Mouse (Mus musculus): ENCODE measurements around the gene Klf15. TPM values are rescaled to one million over a fixed set of nuclear protein-coding genes. Genes with fewer than 3 reads are reported as not detected.

The Klf15 gene
- polyA plus RNA-seq, 1 experiment = 2.5 TPM

- no peak for TF ChIP-seq CTCF (IDR thresholded peaks at IDR 0.05; ENCODE audit: control insufficient read depth, insufficient read depth, low read length)
- no peak for TF ChIP-seq POLR2A (IDR thresholded peaks at IDR 0.05; ENCODE audit: borderline replicate concordance, control insufficient read depth, low read depth, low read length)
- H3K4me1 ChIP-seq (ENCODE audit: control insufficient read depth, insufficient read depth, low read length) = no peaks in the 10 kb centered on the region
- WGBS = 66% methylated on average over 2 of the region's 2 CpGs
- no peak overlapping the region for H3K27ac ChIP-seq (ENCODE audit: control insufficient read depth, insufficient read depth, low read depth, low read length, poor library complexity)
- H3K4me3 ChIP-seq (replicated peaks; ENCODE audit: control insufficient read depth, low read depth, low read length) = no peak overlapping the region
Observed at GRCm38 (mm10) chr6:90457421-90457820, 5.0 kb upstream of the Klf15 start.

GRCm38 (mm10) chr6:90461181-90461580 lies 1.2 kb upstream of the Klf15 start:
- no peaks in the 10 kb centered on the region for H3K4me1 ChIP-seq (ENCODE audit: control insufficient read depth, insufficient read depth, low read length)
- 42% methylated on average over 2 of the region's 2 CpGs for WGBS
- no peak overlapping the region for H3K27ac ChIP-seq (ENCODE audit: control insufficient read depth, insufficient read depth, low read depth, low read length, poor library complexity)
- no peak overlapping the region for H3K4me3 ChIP-seq (replicated peaks; ENCODE audit: control insufficient read depth, low read depth, low read length)
- TF ChIP-seq POLR2A (IDR thresholded peaks at IDR 0.05; ENCODE audit: borderline replicate concordance, control insufficient read depth, low read depth, low read length) (no peak), CTCF (IDR thresholded peaks at IDR 0.05; ENCODE audit: control insufficient read depth, insufficient read depth, low read length) (no peak)

- 36% methylated on average over 12 of the region's 12 CpGs for WGBS
- Histone ChIP-seq H3K4me3 (replicated peaks; ENCODE audit: control insufficient read depth, low read depth, low read length) (no peak overlapping the region), H3K4me1 (ENCODE audit: control insufficient read depth, insufficient read depth, low read length) (no peaks in the 10 kb centered on the region), H3K27ac (ENCODE audit: control insufficient read depth, insufficient read depth, low read depth, low read length, poor library complexity) (no peak overlapping the region)
- TF ChIP-seq POLR2A (IDR thresholded peaks at IDR 0.05; ENCODE audit: borderline replicate concordance, control insufficient read depth, low read depth, low read length) (no peak), CTCF (IDR thresholded peaks at IDR 0.05; ENCODE audit: control insufficient read depth, insufficient read depth, low read length) (no peak)
Observed at GRCm38 (mm10) chr6:90461771-90462170, 605 bp upstream of the Klf15 start.

- H3K27ac ChIP-seq (ENCODE audit: control insufficient read depth, insufficient read depth, low read depth, low read length, poor library complexity) = 0 out of 2 replicates have a peak overlapping the region, but pooled peaks have one; percentile 14
- TF ChIP-seq CTCF (IDR thresholded peaks at IDR 0.05; ENCODE audit: control insufficient read depth, insufficient read depth, low read length) (no peak), POLR2A (IDR thresholded peaks at IDR 0.05; ENCODE audit: borderline replicate concordance, control insufficient read depth, low read depth, low read length) (no peak)
Observed at GRCm38 (mm10) chr6:90462841-90463227, 458 bp downstream of the Klf15 start.

GRCm38 (mm10) chr6:90463228-90463862 lies 969 bp downstream of the Klf15 start:
- WGBS = 3% methylated on average over 31 of the region's 31 CpGs
- TF ChIP-seq POLR2A (IDR thresholded peaks at IDR 0.05; ENCODE audit: borderline replicate concordance, control insufficient read depth, low read depth, low read length) = no peak
- TF ChIP-seq CTCF (IDR thresholded peaks at IDR 0.05; ENCODE audit: control insufficient read depth, insufficient read depth, low read length) = no peak

More at GRCm38 (mm10) chr6:90462841-90463227, 458 bp downstream of the Klf15 start:
- no peaks in the 10 kb centered on the region for H3K4me1 ChIP-seq (ENCODE audit: control insufficient read depth, insufficient read depth, low read length)
- H3K4me3 ChIP-seq (replicated peaks; ENCODE audit: control insufficient read depth, low read depth, low read length) = no peak overlapping the region
- 1% methylated on average over 38 of the region's 38 CpGs for WGBS

GRCm38 (mm10) chr6:90463890-90464421 lies 1.6 kb downstream of the Klf15 start:
- WGBS = 64% methylated on average over 7 of the region's 7 CpGs
- Histone ChIP-seq H3K4me3 (replicated peaks; ENCODE audit: control insufficient read depth, low read depth, low read length) (no peak overlapping the region), H3K4me1 (ENCODE audit: control insufficient read depth, insufficient read depth, low read length) (no peaks in the 10 kb centered on the region), H3K27ac (ENCODE audit: control insufficient read depth, insufficient read depth, low read depth, low read length, poor library complexity) (no peak overlapping the region)
- TF ChIP-seq CTCF (IDR thresholded peaks at IDR 0.05; ENCODE audit: control insufficient read depth, insufficient read depth, low read length) (no peak), POLR2A (IDR thresholded peaks at IDR 0.05; ENCODE audit: borderline replicate concordance, control insufficient read depth, low read depth, low read length) (no peak)

More at GRCm38 (mm10) chr6:90463228-90463862, 969 bp downstream of the Klf15 start:
- no peak overlapping the region for H3K27ac ChIP-seq (ENCODE audit: control insufficient read depth, insufficient read depth, low read depth, low read length, poor library complexity)
- no peaks in the 10 kb centered on the region for H3K4me1 ChIP-seq (ENCODE audit: control insufficient read depth, insufficient read depth, low read length)
- H3K4me3 ChIP-seq (replicated peaks; ENCODE audit: control insufficient read depth, low read depth, low read length) = no peak overlapping the region

- Histone ChIP-seq H3K4me3 (replicated peaks; ENCODE audit: control insufficient read depth, low read depth, low read length) (no peak overlapping the region), H3K4me1 (ENCODE audit: control insufficient read depth, insufficient read depth, low read length) (no peaks in the 10 kb centered on the region), H3K27ac (ENCODE audit: control insufficient read depth, insufficient read depth, low read depth, low read length, poor library complexity) (no peak overlapping the region)
- no peak for TF ChIP-seq CTCF (IDR thresholded peaks at IDR 0.05; ENCODE audit: control insufficient read depth, insufficient read depth, low read length)
- no peak for TF ChIP-seq POLR2A (IDR thresholded peaks at IDR 0.05; ENCODE audit: borderline replicate concordance, control insufficient read depth, low read depth, low read length)
- 85% methylated on average over 11 of the region's 11 CpGs for WGBS
Observed at GRCm38 (mm10) chr6:90465028-90465640, 2.8 kb downstream of the Klf15 start.

- Histone ChIP-seq H3K4me3 (replicated peaks; ENCODE audit: control insufficient read depth, low read depth, low read length) (no peak overlapping the region), H3K4me1 (ENCODE audit: control insufficient read depth, insufficient read depth, low read length) (no peaks in the 10 kb centered on the region), H3K27ac (ENCODE audit: control insufficient read depth, insufficient read depth, low read depth, low read length, poor library complexity) (no peak overlapping the region)
- WGBS = 64% methylated on average over 10 of the region's 10 CpGs
- TF ChIP-seq CTCF (IDR thresholded peaks at IDR 0.05; ENCODE audit: control insufficient read depth, insufficient read depth, low read length) (no peak), POLR2A (IDR thresholded peaks at IDR 0.05; ENCODE audit: borderline replicate concordance, control insufficient read depth, low read depth, low read length) (no peak)
Observed at GRCm38 (mm10) chr6:90466079-90466478, 3.7 kb downstream of the Klf15 start.
